Mouse (Mus musculus): ENCODE results near the gene Pbx1.

Pbx1 gene

DNA sequence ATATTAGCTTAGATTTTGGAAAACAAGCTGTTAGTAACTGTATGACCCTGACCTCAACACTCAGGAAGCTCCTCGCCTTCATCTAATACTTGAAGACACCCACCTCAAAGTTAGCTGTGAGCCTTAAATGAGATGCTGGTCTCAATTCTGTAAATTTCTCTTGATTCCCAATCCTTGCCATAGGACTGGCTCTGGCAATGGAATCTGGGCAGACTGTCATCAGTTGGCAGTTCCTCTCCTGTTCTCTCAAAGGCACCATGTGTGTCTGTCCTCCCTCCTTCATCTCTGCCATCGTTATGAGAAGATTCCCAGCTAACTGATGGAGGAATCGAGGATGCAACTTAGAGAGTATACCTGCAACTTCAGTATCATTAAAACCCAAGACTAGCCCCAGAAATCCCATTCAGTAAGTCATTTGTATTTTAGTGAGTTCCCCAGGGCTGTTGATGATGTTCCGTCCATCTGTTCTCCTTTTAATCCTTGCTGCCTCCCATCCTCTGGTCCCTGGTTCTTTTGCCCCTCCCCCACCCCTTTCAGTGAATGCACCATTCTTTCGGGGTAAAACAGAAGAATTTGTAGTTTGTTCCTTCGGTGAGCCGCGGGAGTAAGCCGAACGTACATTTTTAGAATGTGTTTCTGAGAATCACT is 353.2 kb downstream of the Pbx1 start:
- DNase-seq (ENCODE audit: low spot score), result no peak

DNA sequence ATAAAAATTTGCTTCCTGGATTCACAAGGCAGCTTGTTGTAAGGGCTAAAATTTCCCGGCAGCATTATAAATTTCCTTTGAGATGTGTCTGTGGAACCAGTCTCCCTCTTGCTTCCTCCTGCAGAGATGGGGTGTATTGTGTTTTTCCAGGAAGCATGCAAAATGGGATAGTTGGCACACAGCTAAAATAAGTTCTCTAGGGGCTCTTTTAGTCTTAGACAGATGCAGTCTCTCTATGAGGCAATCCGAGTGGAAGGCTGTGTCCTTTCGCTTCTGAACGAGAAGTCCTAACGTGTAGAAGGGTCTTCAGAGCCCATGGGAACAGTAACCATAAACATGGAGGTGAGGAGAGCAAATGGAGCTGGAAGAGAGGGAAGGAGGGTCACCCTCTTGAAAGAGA is 360.1 kb downstream of the Pbx1 start:
- DNase-seq (ENCODE audit: low spot score), result no peak

DNA sequence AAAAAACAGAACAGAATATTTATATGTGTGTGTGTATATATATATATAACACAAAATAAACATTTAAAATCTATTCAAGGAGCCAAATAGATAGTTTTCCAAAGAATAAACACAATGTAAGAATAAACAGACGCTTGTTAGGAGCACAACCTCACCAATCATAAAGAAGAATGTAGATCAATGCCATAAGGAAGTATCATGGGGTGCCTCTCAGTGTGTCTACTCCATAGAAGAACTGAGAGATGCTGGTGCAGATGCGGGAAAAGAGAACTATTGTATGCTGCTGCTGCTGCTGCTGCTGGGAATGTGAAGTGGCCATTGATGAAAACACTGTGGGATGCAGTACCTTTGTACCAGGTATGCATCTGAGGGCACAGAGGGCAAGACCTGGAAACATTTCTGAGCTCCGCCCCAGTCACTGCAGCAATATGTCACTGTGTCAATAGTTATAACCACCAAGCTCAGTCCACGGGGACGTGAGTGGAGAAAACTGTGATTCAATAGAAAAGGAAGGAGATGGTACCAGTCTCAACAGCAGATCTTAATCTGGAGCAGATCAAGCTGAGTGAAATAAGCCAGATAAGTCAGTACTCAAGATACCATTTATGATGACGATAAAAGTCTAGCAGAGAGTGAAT is 361.7 kb downstream of the Pbx1 start:
- DNase-seq (ENCODE audit: low spot score), result no peak

DNA sequence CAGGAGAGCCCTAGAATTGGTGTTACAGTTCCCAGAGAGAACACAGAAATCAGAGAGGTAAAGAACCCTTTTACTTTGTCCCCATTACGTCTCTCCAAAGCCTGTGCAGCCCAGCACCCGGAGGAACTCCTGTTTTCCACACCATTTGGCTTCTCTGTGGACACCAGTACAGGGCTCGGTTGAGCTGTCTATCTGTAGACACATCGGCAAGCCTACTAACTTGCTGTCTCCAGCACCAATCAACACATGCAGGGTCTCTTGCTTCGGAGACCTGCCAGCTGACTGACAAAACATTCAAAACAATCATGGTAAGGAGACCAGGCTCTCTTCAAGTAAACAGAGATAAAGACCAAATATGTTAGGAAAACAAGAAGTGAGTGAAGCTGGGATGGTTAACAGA is 362.3 kb downstream of the Pbx1 start:
- DNase-seq (ENCODE audit: low spot score), result no peak

Measured in retina, embryonic 14.5 days (tissue).